Mouse (Mus musculus) liver, postnatal 0 days (tissue): ENCODE data around the gene Mlana.

ENCODE experiments used
- CTCF ChIP-seq: sonication (generic); IDR thresholded peaks from 2 replicates; pipeline ENCODE4 v1.5.1; 2016; ENCODE audit warnings: antibody characterized with exemption, low read depth
- EP300 ChIP-seq: IDR thresholded peaks from 2 replicates; pipeline ENCODE4 v1.6.1; 2016; ENCODE audit warnings: antibody characterized with exemption, low read depth, mild to moderate bottlenecking

GRCm38 (mm10) chr19:29708461-29708860, 10.8 kb downstream of the Mlana start:
- TF ChIP-seq EP300 (no peak), CTCF (no peak)
